Mouse (Mus musculus) spleen, adult 12 weeks (tissue): Measurements from ENCODE around the gene Eps15.
"Not testable (repeated sequence)": the region's sequence is repeated elsewhere in the genome, so short reads cannot be mapped to it uniquely, and the experiment has no call there.

ENCODE experiments used
- DNase-seq: peaks from one replicate; pipeline ENCODE4 v3.0.0; 2022; ENCODE audit warnings: low spot score

The Eps15 gene

DNA sequence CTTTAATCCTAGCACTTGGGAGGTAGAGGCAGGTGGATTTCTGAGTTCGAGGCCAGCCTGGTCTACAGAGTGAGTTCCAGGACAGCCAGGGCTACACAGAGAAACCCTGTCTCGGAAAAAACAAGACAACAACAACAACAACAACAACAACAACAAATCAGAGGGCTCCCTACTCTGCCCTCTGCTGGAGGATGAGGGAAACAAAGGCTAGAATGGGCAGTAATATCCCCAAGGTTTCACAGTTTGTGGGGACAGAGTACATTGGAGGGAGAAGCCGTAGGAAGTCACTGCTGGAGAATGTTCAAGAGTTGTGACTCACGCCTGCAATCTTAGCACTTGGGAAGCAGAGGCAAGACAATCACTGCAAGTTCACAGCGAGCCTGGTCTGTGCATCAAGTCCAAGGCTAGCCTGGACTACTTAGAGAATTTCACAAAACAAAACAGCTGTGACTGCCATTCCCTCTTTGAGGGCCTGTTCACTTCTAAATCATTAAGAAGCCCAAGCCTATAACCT is 121.2 kb downstream of the Eps15 start:
- no peak for DNase-seq

- not testable (repeated sequence) for DNase-seq
Observed at GRCm38 (mm10) chr4:109404908-109405307, 124.8 kb downstream of the Eps15 start.

GRCm38 (mm10) chr4:109405415-109405814 is 125.3 kb downstream of the Eps15 start:
- no peak for DNase-seq

- peak; percentile 56 for DNase-seq
Observed at GRCm38 (mm10) chr4:109406054-109406485, 126.0 kb downstream of the Eps15 start.

- peak; percentile 37 for DNase-seq
Observed at GRCm38 (mm10) chr4:109406486-109407175, 126.6 kb downstream of the Eps15 start, which contains the start of gene Ttc39a. Gene Ttc39a, plus strand, starts transcription at chr4:109406623.

DNA sequence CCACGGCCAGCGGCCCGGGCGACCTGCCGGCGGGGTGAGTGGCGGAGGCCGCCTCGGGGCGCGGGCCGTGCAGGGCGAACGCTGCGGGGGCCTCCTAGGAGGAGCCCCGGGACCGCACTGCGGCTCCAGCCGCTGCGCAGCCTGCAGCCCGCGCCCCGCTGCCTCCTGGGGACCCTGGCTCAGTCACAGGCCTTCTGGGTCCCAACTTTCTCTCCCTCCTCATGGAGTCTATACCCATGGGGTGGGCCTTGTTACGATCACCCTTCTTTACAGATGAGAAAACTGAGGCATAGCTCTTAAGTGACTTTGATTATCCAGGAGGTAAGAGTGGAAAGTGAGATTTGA is 127.1 kb downstream of the Eps15 start:
- no peak for DNase-seq

DNA sequence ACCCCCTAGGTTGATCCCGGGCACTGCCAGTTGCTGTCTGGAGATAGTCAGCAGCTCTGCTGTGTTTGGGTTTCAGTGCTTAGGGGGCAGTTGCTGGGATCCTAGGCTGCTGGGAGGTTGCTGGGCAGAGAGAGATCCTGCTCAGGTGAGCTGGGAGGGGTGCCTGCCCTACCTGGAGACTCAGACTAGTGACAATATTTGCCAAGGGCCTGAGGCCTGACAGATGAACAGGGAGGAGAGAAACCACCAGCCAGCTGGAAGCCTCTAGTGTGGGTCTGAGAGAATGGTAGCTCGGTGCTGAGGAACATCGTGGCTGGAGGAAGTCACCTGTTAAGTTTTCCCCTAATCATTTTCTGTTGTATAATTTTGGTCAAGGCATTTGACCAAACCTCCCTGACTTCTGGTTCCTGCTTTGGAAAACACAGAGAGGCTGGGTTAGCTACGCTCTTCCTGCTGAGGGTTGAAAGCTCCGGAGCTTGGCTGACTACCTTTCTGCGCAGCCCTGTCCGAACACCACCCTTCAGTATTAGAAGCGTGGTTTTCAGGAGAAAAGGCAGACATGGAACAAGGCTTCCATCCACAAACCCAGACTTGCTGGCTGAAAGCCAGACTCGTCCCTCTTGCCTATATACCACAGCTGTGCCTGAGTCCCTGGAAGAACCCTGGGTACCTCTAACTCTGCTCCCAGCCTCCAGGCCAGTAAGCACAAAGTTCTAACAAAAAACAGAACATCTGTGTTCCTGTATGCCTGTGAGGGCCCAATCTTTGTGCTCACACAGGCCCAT is 127.8 kb downstream of the Eps15 start:
- DNase-seq = no peak

- peak; percentile 54 for DNase-seq
Observed at GRCm38 (mm10) chr4:109410681-109411376, 130.8 kb downstream of the Eps15 start.

- DNase-seq = no peak
Observed at GRCm38 (mm10) chr4:109411377-109411967, 131.4 kb downstream of the Eps15 start.

DNA sequence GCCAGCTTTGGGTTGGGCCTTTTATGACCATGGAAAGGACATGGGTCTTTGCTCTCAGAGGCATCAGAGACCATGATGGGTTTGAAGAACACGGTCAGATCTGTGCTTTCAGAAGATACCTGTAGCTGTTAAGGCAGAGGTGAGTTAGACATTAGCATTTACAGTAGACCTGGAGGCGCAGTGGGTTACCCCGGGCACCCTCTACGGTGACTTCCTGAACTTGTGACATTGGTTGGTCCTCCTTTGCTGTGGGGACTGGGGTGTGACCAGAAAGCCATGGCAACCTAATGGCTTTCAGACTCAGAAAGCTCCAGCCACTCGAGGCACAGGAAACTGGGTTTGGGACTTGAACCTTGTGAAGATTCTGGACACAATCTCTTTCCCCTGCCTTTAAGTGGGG is 132.2 kb downstream of the Eps15 start:
- DNase-seq = no peak

DNA sequence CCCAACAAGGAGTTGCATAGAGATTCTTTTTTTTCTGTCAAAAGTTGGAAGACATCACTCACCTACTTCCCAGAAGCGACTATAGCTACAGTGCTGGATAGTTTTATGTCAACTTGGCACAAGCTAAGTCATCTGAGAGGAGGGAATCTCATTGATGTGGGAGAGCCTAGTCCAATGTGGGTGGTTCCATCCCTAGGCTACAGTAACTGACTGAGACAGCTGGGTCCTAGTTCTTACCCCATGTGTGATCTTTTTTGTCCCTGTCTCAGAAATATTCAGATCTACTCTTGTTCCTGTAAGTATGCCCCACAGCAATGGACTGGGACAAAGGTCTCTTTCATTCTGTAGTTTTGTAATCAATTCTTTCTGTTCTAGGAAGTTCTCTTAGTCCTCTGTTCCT is 137.9 kb downstream of the Eps15 start:
- no peak for DNase-seq

GRCm38 (mm10) chr4:109419017-109419416 is 138.9 kb downstream of the Eps15 start:
- DNase-seq = no peak

DNA sequence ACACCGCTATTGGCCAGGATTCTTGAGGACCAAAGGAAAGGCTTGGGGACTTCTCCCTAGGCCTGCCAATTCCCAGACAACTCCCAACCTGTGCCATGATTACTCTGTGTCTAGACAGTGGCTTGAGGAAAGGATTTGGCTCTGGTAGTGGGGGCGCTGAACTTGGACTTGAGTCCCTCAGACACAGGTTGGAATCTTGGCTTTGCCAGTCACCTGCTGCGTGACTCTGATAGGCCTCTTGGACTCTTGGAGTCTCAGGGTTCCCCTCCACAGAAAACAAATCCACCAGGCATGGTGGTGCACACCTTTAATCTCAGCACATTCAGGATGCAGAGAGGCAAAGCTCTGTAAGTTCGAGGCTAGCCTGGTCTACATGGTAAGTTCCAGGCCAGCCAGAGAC is 139.5 kb downstream of the Eps15 start:
- no peak for DNase-seq

DNA sequence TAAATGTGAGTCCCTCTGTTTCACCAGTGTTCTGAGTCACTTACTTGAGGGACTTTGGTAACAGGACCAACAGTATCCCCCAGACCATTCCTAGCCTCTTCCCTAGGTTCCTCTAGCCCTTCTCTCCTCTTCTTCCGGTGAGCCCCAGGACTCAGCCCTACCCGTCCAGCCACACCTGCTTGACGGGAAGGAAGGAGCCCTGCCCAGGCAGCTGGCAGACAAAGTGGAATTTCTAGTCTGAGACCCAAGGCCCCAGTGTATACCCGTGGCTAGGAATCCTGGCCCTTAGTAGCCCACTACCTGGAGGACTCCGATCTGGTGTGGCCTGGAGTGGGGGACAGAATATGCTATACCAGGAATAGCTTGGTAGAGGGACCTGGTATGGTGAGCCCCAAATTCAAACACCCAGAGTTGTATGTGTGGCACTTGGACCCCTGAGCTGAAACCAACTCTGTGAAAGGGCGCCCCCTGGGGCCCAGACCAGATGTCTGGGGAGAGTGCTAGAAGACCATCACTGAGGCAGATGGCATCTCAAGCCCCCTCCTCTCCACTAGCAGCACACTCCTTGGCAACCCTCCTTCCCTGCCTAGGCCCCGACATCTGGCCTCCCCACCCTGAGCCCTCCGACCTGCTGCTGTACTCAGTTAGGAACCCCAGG is 140.2 kb downstream of the Eps15 start:
- DNase-seq = peak; percentile 33

DNA sequence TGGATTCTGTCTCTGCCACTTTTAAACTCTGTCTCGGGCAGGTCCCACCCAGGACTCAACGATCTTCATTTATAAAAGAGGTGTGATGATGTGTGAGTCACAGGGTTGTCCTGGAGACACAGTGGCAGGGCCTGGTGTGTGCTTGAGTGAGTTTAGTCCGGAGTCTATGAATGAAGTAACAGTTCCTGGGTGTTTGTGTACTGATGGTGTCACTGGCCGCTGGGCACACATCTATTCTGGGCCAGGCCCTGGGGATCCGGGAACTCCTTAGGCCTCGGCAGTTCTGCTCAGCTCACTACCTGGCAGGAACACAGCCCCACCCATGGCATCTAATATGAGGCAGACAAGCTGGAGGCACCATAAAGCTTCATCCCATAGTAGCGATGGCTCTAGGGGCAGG is 141.5 kb downstream of the Eps15 start:
- DNase-seq = no peak

DNA sequence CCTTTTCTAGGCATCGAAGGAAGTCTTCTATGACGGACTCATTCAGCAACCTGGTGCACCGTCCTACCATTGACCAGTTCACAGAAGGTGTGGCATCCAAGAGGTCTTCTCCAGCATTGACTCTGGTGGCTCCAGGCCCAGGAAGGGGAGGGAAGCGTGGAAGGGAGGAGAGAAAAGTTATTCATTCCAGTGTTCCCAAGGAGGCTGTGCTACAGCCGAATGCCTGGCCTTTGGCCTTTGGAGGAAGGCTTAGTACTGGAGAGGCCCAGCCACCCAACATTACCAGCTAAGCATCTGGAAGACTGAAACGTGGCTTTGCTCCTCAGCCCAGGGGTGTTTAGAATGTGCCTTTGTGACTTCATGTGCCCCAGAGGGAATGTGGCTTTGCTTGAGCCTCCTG is 142.4 kb downstream of the Eps15 start:
- no peak for DNase-seq

DNA sequence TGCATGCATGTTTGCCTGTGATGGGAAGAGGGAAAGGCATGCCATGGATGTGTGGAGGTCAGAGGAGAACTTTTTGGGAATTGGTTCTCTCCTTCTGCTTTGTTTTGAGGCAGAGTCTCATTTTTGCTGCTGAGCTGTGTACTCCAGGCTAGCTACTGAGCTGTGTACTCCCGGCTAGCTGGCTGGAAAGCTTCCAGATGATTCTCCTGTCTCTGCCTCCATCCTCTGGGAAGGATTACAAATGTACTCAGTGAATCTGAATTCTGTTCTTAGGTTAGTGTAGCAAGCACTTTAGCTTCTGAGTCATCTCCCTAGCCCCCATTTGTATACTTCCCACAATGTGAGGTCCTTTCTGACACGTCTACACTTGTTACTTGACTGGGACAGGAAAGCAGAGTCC is 143.4 kb downstream of the Eps15 start:
- DNase-seq = no peak

GRCm38 (mm10) chr4:109427058-109427457 is 147.0 kb downstream of the Eps15 start:
- no peak for DNase-seq

GRCm38 (mm10) chr4:109430250-109430649 is 150.2 kb downstream of the Eps15 start:
- no peak for DNase-seq

- DNase-seq = peak; percentile 61
Observed at GRCm38 (mm10) chr4:109430854-109431253, 150.8 kb downstream of the Eps15 start.

GRCm38 (mm10) chr4:109432668-109433375 is 152.8 kb downstream of the Eps15 start:
- DNase-seq = no peak
